Mouse (Mus musculus) lung, postnatal 0 days (tissue): ENCODE data around the gene Ppm1l. TPM values are rescaled to one million over a fixed set of nuclear protein-coding genes. Genes with fewer than 3 reads are reported as not detected.
A peak's percentile ranks its signal among the peaks of the same experiment; 100 is the strongest.

Experiments used
- ATAC-seq: fragments of 200-750 bp; cut with Nextera tagmentation; 2 replicates; pipeline ENCODE4 v1.8.0; 2017; ENCODE audit warnings: moderate library complexity
- DNase-seq: peaks from one replicate; pipeline ENCODE4 v3.0.0-alpha.2; 2016; ENCODE audit warnings: low spot score
- H3K27ac ChIP-seq: fragments of 300-500 bp; sonication (generic); 2 replicates; pipeline ENCODE4 v1.5.1; 2014; ENCODE audit warnings: antibody characterized with exemption, mild to moderate bottlenecking, low read length, mixed read lengths
- H3K27me3 ChIP-seq: fragments of 300-500 bp; sonication (generic); replicated peaks from 2 replicates; pipeline ENCODE4 v1.6.1; 2014; ENCODE audit warnings: low read length, mixed read lengths; ENCODE audit not compliant: insufficient read depth
- H3K36me3 ChIP-seq: fragments of 300-500 bp; sonication (generic); 2 replicates; pipeline ENCODE4 v1.6.1; 2014; ENCODE audit warnings: low read length, mixed read lengths; ENCODE audit not compliant: insufficient read depth
- H3K4me1 ChIP-seq: fragments of 300-500 bp; sonication (generic); 2 replicates; pipeline ENCODE4 v1.6.1; 2014; ENCODE audit warnings: antibody characterized with exemption, low read depth, low read length, mixed read lengths; ENCODE audit not compliant: insufficient read depth
- H3K4me2 ChIP-seq: fragments of 300-500 bp; sonication (generic); replicated peaks from 2 replicates; pipeline ENCODE4 v1.6.1; 2014; ENCODE audit warnings: low read depth, mild to moderate bottlenecking, low read length, moderate library complexity, mixed read lengths
- H3K4me3 ChIP-seq: fragments of 300-500 bp; sonication (generic); 2 replicates; pipeline ENCODE4 v1.5.1; 2014; ENCODE audit warnings: low read depth, low read length
- H3K9ac ChIP-seq: fragments of 300-500 bp; sonication (generic); replicated peaks from 2 replicates; pipeline ENCODE4 v1.6.1; 2014; ENCODE audit warnings: low read depth, mild to moderate bottlenecking
- H3K9me3 ChIP-seq: fragments of 300-500 bp; sonication (generic); 2 replicates; pipeline ENCODE4 v1.6.1; 2016; ENCODE audit warnings: low read length, mixed read lengths
- CTCF ChIP-seq: IDR thresholded peaks from 2 replicates; pipeline ENCODE4 v1.5.1; 2016; ENCODE audit warnings: antibody characterized with exemption, mild to moderate bottlenecking
- EP300 ChIP-seq: IDR thresholded peaks from 2 replicates; pipeline ENCODE4 v1.6.1; 2016; ENCODE audit warnings: antibody characterized with exemption, mild to moderate bottlenecking, control low read depth
- WGBS: fragments of 180-500 bp; shearing (Covaris S2); extraction: QIAGEN DNeasy Blood & Tissue Kit; methylation state at CpG from one replicate; pipeline ENCODE4 v1.1.7; 2014; 5-methylcytosine and 5-hydroxymethylcytosine counted together
- polyA plus RNA-seq: library from polyadenylated mRNA; unstranded; fragments of >200 nt; fragmentation: Nextera tagmentation; extraction: Ambion mirVana; gene quantifications from 2 replicates; pipeline ENCODE4 v1.2.1, GENCODE M21; 2015

The Ppm1l gene
- polyA plus RNA-seq, 1 experiment from 2014 or later: 5.8 TPM

- ATAC-seq (no peak), DNase-seq (no peak)
- Histone ChIP-seq H3K4me2 (no peak overlapping the region), H3K27me3 (no peaks in the 10 kb centered on the region), H3K9me3 (no peaks in the 10 kb centered on the region), H3K27ac (no peak overlapping the region), H3K36me3 (no peaks in the 10 kb centered on the region), H3K9ac (no peak overlapping the region), H3K4me3 (no peak overlapping the region), H3K4me1 (no peaks in the 10 kb centered on the region; the same call in 1 of the 2 replicates)
- TF ChIP-seq CTCF (no peak), EP300 (no peak)
- 89% methylated on average over 3 of the region's 3 CpGs for WGBS
Observed at GRCm38 (mm10) chr3:69485347-69485746, 168.7 kb downstream of the Ppm1l start.

DNA sequence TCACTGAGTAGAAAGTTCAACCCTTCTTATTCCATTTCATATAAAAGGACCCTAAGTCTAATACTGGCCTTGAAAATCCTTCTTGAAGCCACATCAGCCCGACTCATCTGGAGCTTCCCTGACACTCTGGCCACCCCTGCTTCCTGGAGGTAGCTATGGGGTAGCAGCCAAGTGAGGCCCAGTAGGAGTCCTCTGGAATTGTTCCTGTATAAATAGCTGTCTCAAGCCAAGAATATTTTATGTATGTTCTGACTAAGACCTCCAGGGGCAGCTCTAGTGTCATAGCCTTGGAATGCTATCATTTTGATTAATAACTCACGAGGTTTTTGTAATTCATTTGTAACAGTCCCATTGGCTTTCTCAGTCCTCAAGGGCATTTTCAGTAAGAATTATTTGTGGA is 169.1 kb downstream of the Ppm1l start:
- H3K27me3 ChIP-seq: no peaks in the 10 kb centered on the region
- no peak overlapping the region for H3K4me2 ChIP-seq
- ATAC-seq: no peak
- 31% methylated on average over 2 of the region's 2 CpGs for WGBS
- DNase-seq: peak; percentile 39
- H3K36me3 ChIP-seq: no peaks in the 10 kb centered on the region
- no peak overlapping the region for H3K9ac ChIP-seq
- no peaks in the 10 kb centered on the region; the same call in 1 of the 2 replicates for H3K4me1 ChIP-seq
- TF ChIP-seq EP300 (no peak), CTCF (no peak)
- H3K9me3 ChIP-seq: no peaks in the 10 kb centered on the region
- no peak overlapping the region for H3K4me3 ChIP-seq
- no peak overlapping the region for H3K27ac ChIP-seq

DNA sequence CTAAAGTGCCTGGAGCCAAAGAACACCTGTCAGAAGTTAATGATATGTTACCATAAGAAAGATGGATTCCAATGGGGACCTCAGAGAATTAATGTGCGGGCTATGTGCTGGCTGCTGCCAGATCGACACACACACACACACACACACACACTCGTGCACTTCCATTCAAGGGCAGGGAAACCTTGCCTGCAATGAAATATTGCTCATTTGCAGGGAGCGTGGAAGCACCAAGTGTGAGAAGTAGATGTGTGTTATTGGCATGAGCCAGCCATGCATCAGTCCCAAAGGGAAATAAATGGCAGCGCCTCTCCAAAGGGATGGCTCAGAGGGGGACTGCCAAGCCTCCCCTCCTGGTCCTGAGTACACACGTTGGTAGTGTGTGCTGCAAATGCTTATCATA is 170.8 kb downstream of the Ppm1l start:
- TF ChIP-seq CTCF: no peak
- no peak for TF ChIP-seq EP300
- Histone ChIP-seq H3K4me1 (no peaks in the 10 kb centered on the region; the same call in 1 of the 2 replicates), H3K4me3 (no peak overlapping the region), H3K27me3 (no peaks in the 10 kb centered on the region), H3K27ac (no peak overlapping the region), H3K9me3 (no peaks in the 10 kb centered on the region), H3K4me2 (no peak overlapping the region), H3K9ac (no peak overlapping the region), H3K36me3 (no peaks in the 10 kb centered on the region)
- WGBS: 85% methylated on average over 6 of the region's 6 CpGs
- no peak for ATAC-seq
- DNase-seq: no peak

GRCm38 (mm10) chr3:69489669-69490068 is 173.0 kb downstream of the Ppm1l start:
- TF ChIP-seq CTCF (no peak), EP300 (no peak)
- H3K27me3 ChIP-seq: no peaks in the 10 kb centered on the region
- H3K4me3 ChIP-seq: no peak overlapping the region
- 57% methylated on average over 3 of the region's 3 CpGs for WGBS
- DNase-seq (no peak), ATAC-seq (no peak)
- H3K36me3 ChIP-seq: no peaks in the 10 kb centered on the region
- no peak overlapping the region for H3K4me2 ChIP-seq
- H3K4me1 ChIP-seq: no peaks in the 10 kb centered on the region; the same call in 1 of the 2 replicates
- no peaks in the 10 kb centered on the region for H3K9me3 ChIP-seq
- H3K27ac ChIP-seq: no peak overlapping the region
- H3K9ac ChIP-seq: no peak overlapping the region

DNA sequence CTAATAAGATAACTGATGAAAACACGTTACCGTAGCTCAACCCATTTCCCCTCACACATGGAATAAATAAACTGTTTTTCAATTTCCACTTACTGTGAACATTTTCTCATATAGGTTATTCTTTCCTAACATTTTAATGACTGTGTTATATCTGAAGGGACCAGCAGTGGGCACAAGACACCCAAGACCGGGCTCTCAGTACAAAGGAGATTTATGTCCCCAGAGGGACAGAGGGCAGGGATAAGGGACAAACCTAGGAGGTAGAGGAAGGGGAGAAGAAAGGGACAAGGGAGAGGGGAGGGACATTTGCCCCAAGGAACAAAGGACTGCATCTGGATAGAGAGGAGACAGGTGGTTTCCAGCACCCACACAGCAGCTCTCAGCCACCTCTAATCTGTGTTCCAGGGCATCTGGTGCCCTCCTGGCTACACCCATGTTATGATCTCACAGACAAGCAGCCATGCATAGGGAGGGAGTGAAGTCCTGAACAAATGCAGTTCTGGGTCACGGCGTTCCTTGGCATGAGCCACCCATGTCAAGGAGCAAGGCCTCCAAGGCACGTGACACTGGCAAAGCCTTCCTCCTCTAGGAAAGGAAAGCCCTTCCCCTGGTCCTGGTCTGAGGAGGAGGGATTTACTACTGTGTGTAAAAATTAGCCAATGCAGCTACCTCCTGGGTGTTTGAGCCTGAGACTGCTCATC is 174.5 kb downstream of the Ppm1l start:
- H3K4me1 ChIP-seq: no peaks in the 10 kb centered on the region
- no peak overlapping the region for H3K27ac ChIP-seq
- no peak overlapping the region for H3K9ac ChIP-seq
- 73% methylated on average over 6 of the region's 6 CpGs for whole genome bisulfite sequencing
- ATAC-seq (peak; percentile 21; the same call in 1 of the 2 replicates), DNase-seq (no peak)
- no peaks in the 10 kb centered on the region for H3K36me3 ChIP-seq
- H3K27me3 ChIP-seq: no peaks in the 10 kb centered on the region
- TF ChIP-seq EP300: no peak
- peak; percentile 44 for TF ChIP-seq CTCF
- H3K4me2 ChIP-seq: no peak overlapping the region
- no peaks in the 10 kb centered on the region for H3K9me3 ChIP-seq
- H3K4me3 ChIP-seq: no peak overlapping the region

DNA sequence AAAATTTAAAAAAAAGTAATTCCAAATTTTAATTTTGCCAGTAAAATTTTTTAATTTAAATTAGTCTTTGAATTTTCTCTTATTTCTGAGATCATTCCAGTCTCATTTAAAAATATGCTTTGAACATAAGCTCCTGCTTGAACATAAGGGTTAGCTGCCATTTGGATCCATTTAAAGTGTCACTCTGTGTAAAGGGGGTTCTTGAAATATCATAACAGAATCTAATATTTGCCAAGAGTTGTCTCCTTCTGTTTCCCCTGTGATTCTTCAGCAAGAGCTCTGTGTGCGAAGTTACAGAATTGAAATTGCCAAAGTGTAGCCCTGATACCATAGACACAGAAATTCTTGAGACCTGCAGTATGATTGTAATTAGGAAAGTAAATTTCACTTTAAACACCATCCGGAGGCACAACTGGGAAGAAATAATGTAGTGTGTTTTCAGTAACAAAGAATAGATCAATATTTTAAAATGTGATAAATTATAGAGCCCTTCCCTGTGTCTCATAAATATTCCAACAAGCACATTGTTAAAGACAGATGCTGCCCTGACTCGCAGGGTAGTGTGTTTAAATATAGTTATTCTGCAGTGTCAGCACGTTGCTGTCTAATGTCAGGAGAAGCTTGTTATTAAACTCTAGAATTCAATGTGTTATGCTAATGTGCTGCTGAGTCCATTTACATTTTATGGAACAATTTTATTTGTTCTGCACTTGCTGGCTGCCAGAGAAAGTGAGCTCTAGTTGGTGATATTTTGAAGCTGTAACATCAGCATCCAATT is 177.8 kb downstream of the Ppm1l start:
- Histone ChIP-seq H3K4me2 (no peak overlapping the region), H3K9me3 (no peaks in the 10 kb centered on the region), H3K4me1 (no peaks in the 10 kb centered on the region), H3K9ac (no peak overlapping the region), H3K27me3 (no peaks in the 10 kb centered on the region), H3K36me3 (no peaks in the 10 kb centered on the region), H3K4me3 (no peak overlapping the region), H3K27ac (no peak overlapping the region)
- WGBS: 70% methylated on average over 4 of the region's 4 CpGs
- DNase-seq (no peak), ATAC-seq (no peak)
- no peak for TF ChIP-seq CTCF
- no peak for TF ChIP-seq EP300
